Mouse (Mus musculus) midbrain, embryonic 11.5 days (tissue): ENCODE data around the gene Ccdc148. TPM values are rescaled to one million over a fixed set of nuclear protein-coding genes. Genes with fewer than 3 reads are reported as not detected.

ENCODE experiments used
- ATAC-seq: fragments of 200-750 bp; cut with Nextera tagmentation; 2 replicates; pipeline ENCODE4 v1.8.0; 2017; ENCODE audit warnings: moderate TSS enrichment, moderate library complexity; ENCODE audit not compliant: low FRiP score
- DNase-seq: peaks from one replicate; pipeline ENCODE4 v3.0.0; 2015; ENCODE audit warnings: low spot score; ENCODE audit errors: missing footprints
- H3K27ac ChIP-seq: fragments of 300-500 bp; sonication (generic); 2 replicates; pipeline ENCODE4 v1.5.1; 2014; ENCODE audit warnings: low read depth, low read length
- H3K27me3 ChIP-seq: fragments of 300-500 bp; sonication (generic); 2 replicates; pipeline ENCODE4 v1.6.1; 2014; ENCODE audit warnings: mild to moderate bottlenecking, low read length, moderate library complexity, mixed read lengths; ENCODE audit not compliant: control insufficient read depth, insufficient read depth
- H3K36me3 ChIP-seq: fragments of 300-500 bp; sonication (generic); 2 replicates; pipeline ENCODE4 v1.6.1; 2014; ENCODE audit warnings: mild to moderate bottlenecking, low read length, moderate library complexity, mixed read lengths; ENCODE audit not compliant: control insufficient read depth, insufficient read depth
- H3K4me1 ChIP-seq: fragments of 300-500 bp; sonication (generic); 2 replicates; pipeline ENCODE4 v1.6.1; 2014; ENCODE audit warnings: low read length; ENCODE audit not compliant: control insufficient read depth, insufficient read depth
- H3K4me2 ChIP-seq: fragments of 300-500 bp; sonication (generic); 2 replicates; pipeline ENCODE4 v1.6.1; 2014; ENCODE audit warnings: mild to moderate bottlenecking, moderate library complexity
- H3K4me3 ChIP-seq: fragments of 300-500 bp; sonication (generic); 2 replicates; pipeline ENCODE4 v1.5.1; 2014; ENCODE audit warnings: low read depth, low read length
- H3K9ac ChIP-seq: fragments of 300-500 bp; sonication (generic); 2 replicates; pipeline ENCODE4 v1.6.1; 2014; ENCODE audit warnings: low read length
- H3K9me3 ChIP-seq: fragments of 300-500 bp; sonication (generic); 2 replicates; pipeline ENCODE4 v1.6.1; 2016; ENCODE audit warnings: low read length; ENCODE audit not compliant: control insufficient read depth
- WGBS: fragments of 180-500 bp; shearing (Covaris S2); extraction: QIAGEN DNeasy Blood & Tissue Kit; methylation state at CpG from one replicate; pipeline ENCODE4 v1.1.7; 2014; 5-methylcytosine and 5-hydroxymethylcytosine counted together
- polyA plus RNA-seq: library from polyadenylated mRNA; unstranded; fragments of >200 nt; fragmentation: Nextera tagmentation; extraction: Ambion mirVana; gene quantifications from 2 replicates; pipeline ENCODE4 v1.2.1, GENCODE M21; 2014

The Ccdc148 gene
- polyA plus RNA-seq, 1 experiment from 2014 or later: 0.55 TPM

DNA sequence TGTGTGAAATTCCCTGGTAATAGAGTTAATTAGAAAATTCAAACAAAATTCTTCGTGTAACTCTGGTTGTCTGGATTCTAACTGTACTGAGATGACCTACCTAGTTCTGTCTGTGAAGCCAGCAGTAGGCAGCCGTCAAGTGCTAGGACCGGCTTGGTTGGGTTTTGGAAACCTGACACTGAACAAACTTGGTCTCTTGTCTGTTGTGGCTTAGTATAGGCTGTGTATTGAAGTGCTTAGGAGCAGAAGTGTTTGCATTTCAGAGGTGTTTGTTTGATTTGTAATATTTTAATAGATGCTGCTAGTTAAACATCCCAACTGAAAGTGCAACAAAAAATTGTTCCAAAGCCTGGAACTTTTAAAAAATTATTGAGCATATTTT, 9.7 kb upstream of the Ccdc148 start:
- Histone ChIP-seq H3K9me3 (no peaks in the 10 kb centered on the region), H3K36me3 (no peaks in the 10 kb centered on the region), H3K27ac (no peak overlapping the region), H3K27me3 (no peaks in the 10 kb centered on the region), H3K9ac (no peak overlapping the region), H3K4me2 (no peak overlapping the region), H3K4me1 (no peaks in the 10 kb centered on the region), H3K4me3 (no peak overlapping the region)
- ATAC-seq: no peak
- WGBS: 82% methylated on average over 3 of the region's 3 CpGs
- peak; percentile 23 for DNase-seq

DNA sequence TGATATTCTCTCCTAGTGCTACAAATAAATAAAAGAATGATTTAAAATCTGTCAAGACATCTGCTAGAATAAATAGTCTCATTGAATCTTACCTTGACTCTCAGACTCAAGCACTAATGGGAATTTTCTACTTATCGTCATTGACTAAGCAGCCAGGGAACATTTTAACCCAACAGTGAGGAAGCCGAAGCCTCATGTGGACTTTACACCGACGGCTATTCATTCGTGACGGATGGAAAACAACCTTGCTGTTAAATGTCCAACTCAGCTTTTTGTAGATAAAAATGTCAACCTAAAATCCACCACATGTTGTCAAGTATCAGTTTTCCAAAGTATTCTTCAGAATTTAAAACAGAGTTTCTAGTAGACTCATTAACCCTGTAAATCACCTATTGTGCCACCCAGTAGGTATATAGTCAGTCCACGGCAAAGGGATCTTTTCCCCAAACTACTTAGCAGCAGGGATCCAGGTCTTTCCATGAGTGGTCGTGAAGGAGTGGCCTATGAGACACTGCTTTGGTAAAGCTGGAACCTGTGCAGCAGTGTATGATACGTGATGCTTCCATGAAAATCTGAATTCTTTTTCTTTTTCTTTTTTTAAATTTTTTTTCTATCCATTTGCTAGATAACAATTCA, 9.2 kb upstream of the Ccdc148 start:
- H3K4me3 ChIP-seq: no peak overlapping the region
- no peak overlapping the region for H3K27ac ChIP-seq
- no peaks in the 10 kb centered on the region for H3K9me3 ChIP-seq
- no peak overlapping the region for H3K9ac ChIP-seq
- H3K27me3 ChIP-seq: no peaks in the 10 kb centered on the region
- DNase-seq: peak; percentile 31
- H3K36me3 ChIP-seq: no peaks in the 10 kb centered on the region
- no peak for ATAC-seq
- WGBS: 87% methylated on average over 9 of the region's 9 CpGs
- H3K4me2 ChIP-seq: no peak overlapping the region
- H3K4me1 ChIP-seq: no peaks in the 10 kb centered on the region

DNA sequence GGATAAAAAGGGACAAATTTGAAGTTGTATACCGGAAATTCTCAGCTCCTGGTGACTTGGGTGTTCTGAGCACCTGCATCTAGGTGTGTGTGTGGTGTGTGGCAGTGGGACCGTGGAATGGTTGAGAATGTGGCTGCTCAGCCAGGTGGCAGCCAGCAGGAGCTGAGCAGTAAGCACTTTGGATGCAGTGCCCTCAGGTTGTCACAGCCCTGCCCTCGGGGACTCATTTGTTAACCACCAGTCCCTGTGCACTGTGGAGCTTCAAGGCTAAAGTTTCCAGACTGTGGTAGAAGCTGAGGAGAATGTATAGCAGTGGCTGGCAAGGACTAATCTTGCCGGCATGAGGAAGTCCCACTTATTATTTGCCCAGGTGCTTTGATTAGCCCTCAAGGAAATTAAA, 7.3 kb upstream of the Ccdc148 start:
- Histone ChIP-seq H3K9me3 (no peaks in the 10 kb centered on the region), H3K27me3 (no peaks in the 10 kb centered on the region), H3K9ac (no peak overlapping the region), H3K4me3 (no peak overlapping the region), H3K36me3 (no peaks in the 10 kb centered on the region), H3K27ac (no peak overlapping the region), H3K4me2 (no peak overlapping the region), H3K4me1 (peaks cover 6% of the 10 kb centered on the region)
- no peak for DNase-seq
- 89% methylated on average over 4 of the region's 4 CpGs for WGBS
- ATAC-seq: no peak

- DNase-seq: peak; percentile 73
- Histone ChIP-seq H3K4me2 (no peak overlapping the region), H3K9ac (no peak overlapping the region), H3K4me3 (no peak overlapping the region), H3K9me3 (no peaks in the 10 kb centered on the region), H3K27ac (no peak overlapping the region), H3K36me3 (no peaks in the 10 kb centered on the region), H3K27me3 (no peaks in the 10 kb centered on the region), H3K4me1 (peaks cover 11% of the 10 kb centered on the region)
- 93% methylated on average over 4 of the region's 4 CpGs for WGBS
- no peak for ATAC-seq
These were observed 6.5 kb upstream of the Ccdc148 start for GRCm38 (mm10) chr2:59166976-59167375.

GRCm38 (mm10) chr2:59162285-59162600, 1.8 kb upstream of the Ccdc148 start:
- Histone ChIP-seq H3K27me3 (no peaks in the 10 kb centered on the region), H3K36me3 (no peaks in the 10 kb centered on the region), H3K27ac (no peak overlapping the region), H3K4me1 (peaks cover 11% of the 10 kb centered on the region), H3K9ac (peak overlapping the region; percentile 84), H3K9me3 (no peaks in the 10 kb centered on the region), H3K4me2 (peak overlapping the region; percentile 66), H3K4me3 (peak overlapping the region; percentile 71)
- peak; percentile 84 for DNase-seq
- WGBS: 48% methylated on average over 8 of the region's 8 CpGs
- ATAC-seq: no peak

DNA sequence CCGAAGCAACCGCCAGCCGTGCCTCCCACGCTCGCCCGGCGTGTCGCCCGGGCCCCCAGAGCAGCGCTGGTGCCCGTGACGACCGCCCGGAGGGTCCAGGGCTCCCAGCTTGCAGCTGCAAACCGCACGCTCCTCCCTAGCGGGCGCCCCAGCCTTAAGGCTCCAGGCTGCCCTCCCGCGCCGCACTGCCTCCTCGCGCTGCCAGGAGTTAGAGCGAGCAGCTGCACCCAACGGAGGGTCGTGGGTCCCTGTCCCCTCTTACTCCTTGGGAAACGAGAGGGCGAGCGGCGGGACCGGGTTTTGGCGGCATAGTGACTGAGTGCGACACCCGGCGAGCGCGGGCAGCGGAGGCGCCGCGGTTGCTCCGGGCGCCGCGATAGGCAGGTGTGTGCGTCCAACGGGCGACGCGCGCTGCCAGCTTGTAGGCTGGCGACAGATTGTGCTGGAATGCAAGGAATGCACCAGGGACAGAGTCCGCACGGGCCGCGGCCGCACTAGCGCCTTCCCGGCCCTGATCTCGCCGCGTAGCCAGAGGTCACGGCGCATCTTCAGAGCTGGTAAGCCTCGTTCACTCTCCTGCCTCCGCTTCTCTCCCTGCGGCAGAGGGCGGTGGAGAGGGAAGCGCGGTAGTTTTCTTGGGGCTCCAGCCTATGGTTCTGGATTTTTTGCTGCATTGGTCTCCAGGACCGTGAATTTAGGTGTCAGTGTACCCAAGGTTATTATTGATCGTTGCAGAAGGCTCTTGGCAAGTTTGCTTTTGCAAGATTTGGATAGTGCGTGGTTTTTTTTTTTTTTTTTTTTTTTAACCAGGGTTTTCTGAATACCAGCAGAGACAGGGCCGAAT, 1.2 kb upstream of the Ccdc148 start:
- Histone ChIP-seq H3K4me2 (peak overlapping the region; percentile 66), H3K27ac (peak overlapping the region; percentile 63), H3K9me3 (no peaks in the 10 kb centered on the region), H3K36me3 (no peaks in the 10 kb centered on the region), H3K4me3 (peak overlapping the region; percentile 71), H3K9ac (peak overlapping the region; percentile 84), H3K27me3 (no peaks in the 10 kb centered on the region), H3K4me1 (peaks cover 11% of the 10 kb centered on the region)
- DNase-seq (peak; percentile 96), ATAC-seq (peak; percentile 68)
- under 1% methylated on average over 74 of the region's 74 CpGs for WGBS

DNA sequence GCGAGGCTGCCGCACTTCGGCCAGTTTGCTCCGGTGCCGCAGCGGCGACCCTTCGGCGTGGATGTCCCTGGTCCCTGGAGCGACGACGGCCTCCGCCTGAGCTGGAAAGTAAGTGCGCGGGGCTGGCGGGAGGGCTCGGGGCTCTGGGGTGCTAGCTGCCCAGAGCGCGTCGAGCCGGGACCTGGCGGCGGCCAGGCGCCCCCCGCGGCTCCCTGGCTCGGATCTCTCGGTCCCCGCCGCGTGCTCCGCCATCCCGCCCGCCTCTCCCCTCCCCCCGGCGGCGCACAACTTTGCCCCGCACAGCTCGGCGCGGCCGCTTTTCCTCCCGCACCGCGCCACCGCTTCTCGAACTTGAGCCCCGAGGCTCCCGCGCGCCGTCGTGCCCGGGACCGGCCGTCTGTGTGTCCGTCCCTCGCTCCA, 548 bp upstream of the Ccdc148 start:
- H3K4me1 ChIP-seq: peaks cover 11% of the 10 kb centered on the region
- under 1% methylated on average over 47 of the region's 58 CpGs for WGBS
- H3K9ac ChIP-seq: peak overlapping the region; percentile 84
- H3K36me3 ChIP-seq: no peaks in the 10 kb centered on the region
- H3K27me3 ChIP-seq: no peaks in the 10 kb centered on the region
- no peaks in the 10 kb centered on the region for H3K9me3 ChIP-seq
- peak overlapping the region; percentile 66 for H3K4me2 ChIP-seq
- ATAC-seq (peak; percentile 71), DNase-seq (no peak)
- H3K4me3 ChIP-seq: peak overlapping the region; percentile 71
- peak overlapping the region; percentile 63 for H3K27ac ChIP-seq

DNA sequence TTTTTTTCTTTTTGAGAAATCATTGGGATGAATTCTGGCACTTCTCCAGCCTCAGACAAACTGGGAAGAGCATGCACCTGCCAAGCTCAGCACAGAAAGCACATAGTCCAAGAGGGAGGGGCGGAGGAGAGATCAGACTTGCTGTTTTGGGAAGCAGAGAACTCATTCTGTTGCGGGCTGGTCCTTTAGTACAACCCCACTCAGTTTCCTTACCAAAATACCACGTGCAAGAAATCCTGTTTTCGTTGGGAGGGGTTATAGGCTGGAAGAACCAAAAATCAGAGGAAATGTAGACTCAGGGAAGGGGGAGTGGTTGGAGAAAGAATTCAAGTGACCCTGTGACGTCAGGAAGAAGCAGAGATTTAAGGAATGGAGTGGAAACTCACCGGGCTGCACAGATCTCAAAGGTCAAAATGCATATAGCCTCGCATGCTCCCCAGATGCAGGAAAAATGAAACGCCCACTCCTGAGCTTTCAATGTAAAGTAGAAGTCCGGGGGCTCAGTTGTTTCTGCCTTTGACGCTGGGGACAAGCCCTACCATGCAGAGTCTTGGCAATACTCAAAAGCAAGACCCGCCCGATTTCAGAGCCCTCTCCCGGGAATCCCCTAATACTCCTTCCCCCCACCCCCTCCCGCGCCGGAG, 400 bp downstream of the Ccdc148 start:
- Histone ChIP-seq H3K36me3 (no peaks in the 10 kb centered on the region), H3K4me2 (peak overlapping the region; percentile 68), H3K4me3 (peak overlapping the region; percentile 71), H3K9ac (peak overlapping the region; percentile 52), H3K27me3 (no peaks in the 10 kb centered on the region), H3K4me1 (peaks cover 11% of the 10 kb centered on the region), H3K27ac (peak overlapping the region; percentile 9; the same call in 1 of the 2 replicates), H3K9me3 (no peaks in the 10 kb centered on the region)
- ATAC-seq (no peak), DNase-seq (peak; percentile 98)
- under 1% methylated on average over 16 of the region's 16 CpGs for WGBS

- 63% methylated on average over 2 of the region's 2 CpGs for WGBS
- no peak for DNase-seq
These were observed 2.4 kb downstream of the Ccdc148 start for GRCm38 (mm10) chr2:59158117-59158516.

More at GRCm38 (mm10) chr2:59158117-59158516, 2.4 kb downstream of the Ccdc148 start:
- ATAC-seq: no peak
- Histone ChIP-seq H3K4me3 (no peak overlapping the region), H3K36me3 (no peaks in the 10 kb centered on the region), H3K9me3 (no peaks in the 10 kb centered on the region), H3K4me1 (peaks cover 7% of the 10 kb centered on the region), H3K4me2 (no peak overlapping the region), H3K9ac (no peak overlapping the region), H3K27me3 (no peaks in the 10 kb centered on the region), H3K27ac (no peak overlapping the region)
